Mouse (Mus musculus): ENCODE measurements around the gene Catsper2.

DNA sequence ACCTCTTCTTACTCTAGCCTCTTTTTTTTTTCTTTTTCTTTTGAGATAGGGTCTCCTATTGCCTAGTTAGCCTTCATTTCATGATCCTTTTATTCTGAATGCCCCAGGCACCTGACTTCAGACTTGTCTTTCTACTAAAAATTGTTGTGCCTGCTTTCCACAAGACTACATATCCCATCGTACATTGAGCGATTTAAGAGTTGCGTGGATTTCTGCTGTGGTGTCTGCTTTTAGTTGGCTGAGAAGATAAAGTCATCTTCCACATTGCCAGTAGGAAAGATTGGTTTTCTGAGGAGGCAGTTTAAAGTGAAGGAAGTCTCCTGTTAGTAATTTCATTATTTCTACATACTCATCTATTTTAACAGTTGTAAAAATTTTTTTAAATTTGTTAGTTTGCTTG lies 2.0 kb upstream of the Catsper2 start:
- TF ChIP-seq CTCF (IDR thresholded peaks at IDR 0.05; ENCODE audit: extremely low read depth, insufficient read depth, insufficient read length, insufficient replicate concordance) (no peak), POLR2A (IDR thresholded peaks at IDR 0.05; ENCODE audit: low read depth, low read length) (no peak)
